Mouse (Mus musculus) frontal cortex, adult 2 months (tissue): Measurements from ENCODE around the gene Eif5a. TPM values are rescaled to one million over a fixed set of nuclear protein-coding genes. Genes with fewer than 3 reads are reported as not detected.
A peak's percentile ranks its signal among the peaks of the same experiment; 100 is the strongest.
"Not testable (repeated sequence)": the region's sequence is repeated elsewhere in the genome, so short reads cannot be mapped to it uniquely, and the experiment has no call there.

Source experiments
- DNase-seq, 2 experiments: peaks; one replicate each; pipeline ENCODE4 v3.0.0; 2022; ENCODE audit warnings: low spot score in 1 of 2; ENCODE audit errors: extremely low spot score in 1 of 2
- polyA plus RNA-seq: library from polyadenylated mRNA; depleted of rRNA; stranded (reverse); fragments of >200 nt; gene quantifications from 2 replicates; pipeline ENCODE4 v1.2.3, GENCODE M21; 2012; rRNA removed

The Eif5a gene
- polyA plus RNA-seq: 630 and 714 TPM in 2 replicates

DNA sequence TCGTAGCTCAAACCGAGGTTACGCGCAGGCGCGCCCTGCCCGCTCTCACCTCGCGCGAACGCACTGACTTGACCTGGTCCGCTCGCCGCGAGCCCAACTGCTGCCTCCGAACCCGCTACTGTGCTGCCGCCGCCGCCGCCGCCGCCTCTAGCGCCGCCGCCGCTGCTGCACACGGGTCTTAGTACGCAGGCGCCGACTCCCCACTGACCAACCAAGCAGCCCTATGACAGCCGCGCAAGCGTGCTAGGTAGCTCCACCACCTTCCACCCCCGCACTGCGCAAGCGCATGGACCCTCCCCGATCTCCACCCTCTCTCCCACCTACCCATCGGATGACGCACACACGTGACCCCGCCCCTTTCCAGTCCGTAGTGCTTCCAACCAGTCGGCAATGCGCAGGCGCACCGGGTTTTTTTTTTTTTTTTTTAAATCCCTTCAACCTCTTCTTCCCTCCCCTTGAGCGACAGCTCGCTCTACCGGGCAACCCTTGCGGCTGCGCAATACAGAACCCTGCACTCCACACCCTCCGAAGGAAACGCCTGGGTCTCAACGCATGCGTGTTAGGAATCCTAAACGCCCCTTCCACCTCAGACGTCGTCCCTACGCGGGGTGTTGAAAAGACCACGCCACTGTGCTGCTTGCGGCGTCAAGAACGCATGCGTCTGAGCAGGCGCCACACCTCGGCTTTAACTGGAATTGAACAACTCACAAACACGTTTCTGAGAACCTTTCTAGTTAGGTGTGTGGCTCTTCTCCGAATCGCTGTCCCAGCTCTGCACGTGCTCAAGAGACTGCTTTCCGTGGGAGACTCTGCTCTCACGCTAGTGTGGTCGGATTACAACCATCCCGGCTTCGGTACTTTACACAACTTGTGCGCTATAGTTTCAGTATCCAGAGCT is at the start of gene Eif5a:
Gene Eif5a, minus strand, starts transcription at position 845 of the 898 bp plus-strand sequence.
- peak; percentile 100 for DNase-seq

DNA sequence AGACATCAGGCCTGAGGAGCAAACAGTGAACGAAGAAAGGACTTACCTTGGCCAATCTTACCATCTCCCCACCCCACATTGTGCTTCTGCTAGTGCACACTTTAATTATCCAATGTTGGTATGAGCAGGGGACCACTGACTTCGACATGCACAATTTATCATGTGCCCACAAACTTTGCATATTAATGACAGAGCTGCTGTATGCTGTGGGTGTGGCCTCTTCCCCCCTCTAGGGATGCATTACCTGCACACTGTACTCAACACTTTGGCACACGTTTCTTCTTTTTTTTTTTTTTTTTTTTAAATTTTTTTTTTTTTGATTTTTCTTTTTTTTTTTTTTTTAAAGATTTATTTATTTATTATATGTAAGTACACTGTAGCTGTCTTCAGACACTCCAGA is 49.0 kb upstream of the Eif5a start:
- DNase-seq: no peak

DNA sequence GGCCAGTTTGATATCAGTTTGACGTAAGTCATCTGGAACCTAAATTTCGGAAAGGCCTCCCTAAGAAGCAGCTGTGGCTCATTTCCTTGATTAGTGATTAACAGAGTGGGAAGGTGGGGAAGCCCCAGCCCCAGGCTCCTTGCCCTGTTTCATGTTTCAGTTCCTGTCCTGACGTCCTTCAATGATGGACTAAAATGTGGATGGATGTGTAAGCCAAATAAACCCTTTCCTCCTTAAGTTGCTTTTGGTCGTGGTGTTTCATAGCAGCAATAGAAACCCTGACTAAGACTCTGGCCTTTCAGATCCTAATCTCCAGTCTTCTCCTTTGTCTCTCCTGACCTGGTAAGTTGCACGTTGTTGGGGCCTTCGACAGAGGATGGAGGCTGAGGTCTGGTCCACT is 48.5 kb upstream of the Eif5a start:
- DNase-seq: no peak

DNA sequence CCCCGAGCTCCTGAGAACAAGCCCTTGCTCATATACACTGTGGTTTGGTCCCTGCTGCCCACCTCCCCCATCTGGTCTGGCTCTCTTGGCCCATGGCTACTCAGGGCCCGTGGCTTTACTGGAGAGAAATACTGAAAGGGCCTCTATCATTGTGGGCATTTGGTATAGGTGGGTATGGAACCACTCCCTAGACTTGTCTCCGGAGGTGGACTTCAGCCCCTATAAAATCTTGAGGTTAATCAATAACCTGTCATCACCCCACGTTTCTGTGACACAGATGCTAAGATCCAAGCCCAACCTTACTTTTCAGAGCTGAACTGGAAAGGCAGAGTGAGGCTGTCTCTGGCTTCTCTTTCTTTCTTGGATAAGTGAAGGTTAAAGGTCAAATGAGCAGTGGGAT is 47.0 kb upstream of the Eif5a start:
- DNase-seq: no peak

DNA sequence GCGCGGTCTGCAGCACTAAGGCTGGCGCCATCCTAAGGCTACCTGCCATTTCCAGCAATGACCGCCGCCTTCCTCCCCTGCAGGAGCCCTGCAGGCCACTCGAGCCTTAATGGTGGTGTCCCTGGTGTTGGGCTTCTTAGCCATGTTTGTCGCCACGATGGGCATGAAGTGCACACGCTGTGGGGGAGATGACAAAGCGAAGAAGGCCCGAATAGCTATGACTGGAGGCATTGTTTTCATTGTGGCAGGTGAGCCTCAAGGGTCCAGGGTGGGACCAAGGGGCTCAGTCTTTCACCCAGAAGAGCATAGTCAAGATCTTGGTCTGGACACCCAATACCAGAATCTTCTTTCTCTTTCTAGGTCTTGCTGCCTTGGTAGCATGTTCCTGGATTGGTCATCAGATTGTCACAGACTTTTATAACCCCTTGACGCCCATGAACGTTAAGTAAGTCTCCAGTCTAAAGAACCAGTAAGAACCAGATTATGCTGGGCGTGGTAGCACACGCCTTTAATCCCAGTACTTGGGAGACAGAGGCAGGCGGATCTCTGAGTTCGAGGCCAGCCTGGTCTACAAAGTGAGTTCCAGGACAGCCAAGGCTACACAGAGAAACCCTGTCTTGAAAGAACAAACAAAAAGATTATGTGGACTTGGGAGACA is 45.2 kb upstream of the Eif5a start:
- no peak for DNase-seq

DNA sequence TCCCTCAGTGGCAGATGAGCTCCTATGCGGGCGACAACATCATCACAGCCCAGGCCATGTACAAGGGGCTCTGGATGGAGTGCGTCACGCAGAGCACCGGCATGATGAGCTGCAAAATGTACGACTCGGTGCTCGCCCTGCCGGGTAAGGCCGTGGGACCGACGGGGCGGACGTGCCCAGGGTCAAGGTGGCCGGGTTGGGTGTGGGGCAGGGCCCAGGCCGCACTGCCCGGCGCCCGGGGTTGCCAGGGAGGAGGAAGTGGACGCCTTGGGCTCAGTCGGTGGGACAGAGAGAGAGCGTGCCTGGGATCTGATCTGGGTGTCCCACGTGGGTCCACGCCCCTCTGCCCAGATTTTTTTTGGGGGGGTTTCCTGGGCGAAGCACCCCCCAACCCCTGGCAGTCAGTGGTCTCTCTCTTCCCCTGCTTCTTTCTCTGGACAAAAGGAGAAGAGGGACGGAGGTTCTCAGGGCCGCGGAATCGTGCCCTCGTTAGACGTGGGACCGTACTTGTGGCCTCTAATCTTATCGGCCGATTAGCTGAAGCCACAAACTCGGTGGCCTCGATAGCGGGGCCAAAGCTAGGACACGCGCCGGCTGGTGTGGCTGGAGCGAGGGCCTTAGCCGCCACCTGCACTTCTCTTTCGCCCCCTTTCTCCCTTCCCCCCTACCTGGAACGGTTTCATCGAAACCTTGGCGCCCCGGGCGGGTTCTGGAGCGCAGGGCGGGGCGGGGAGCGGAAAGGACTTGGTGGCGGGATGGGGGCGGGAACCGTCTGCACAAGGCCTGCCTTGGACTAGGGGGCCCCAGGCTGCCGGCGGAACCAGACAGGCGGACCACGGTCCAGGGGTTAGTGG is 44.5 kb upstream of the Eif5a start:
- DNase-seq: no peak

DNA sequence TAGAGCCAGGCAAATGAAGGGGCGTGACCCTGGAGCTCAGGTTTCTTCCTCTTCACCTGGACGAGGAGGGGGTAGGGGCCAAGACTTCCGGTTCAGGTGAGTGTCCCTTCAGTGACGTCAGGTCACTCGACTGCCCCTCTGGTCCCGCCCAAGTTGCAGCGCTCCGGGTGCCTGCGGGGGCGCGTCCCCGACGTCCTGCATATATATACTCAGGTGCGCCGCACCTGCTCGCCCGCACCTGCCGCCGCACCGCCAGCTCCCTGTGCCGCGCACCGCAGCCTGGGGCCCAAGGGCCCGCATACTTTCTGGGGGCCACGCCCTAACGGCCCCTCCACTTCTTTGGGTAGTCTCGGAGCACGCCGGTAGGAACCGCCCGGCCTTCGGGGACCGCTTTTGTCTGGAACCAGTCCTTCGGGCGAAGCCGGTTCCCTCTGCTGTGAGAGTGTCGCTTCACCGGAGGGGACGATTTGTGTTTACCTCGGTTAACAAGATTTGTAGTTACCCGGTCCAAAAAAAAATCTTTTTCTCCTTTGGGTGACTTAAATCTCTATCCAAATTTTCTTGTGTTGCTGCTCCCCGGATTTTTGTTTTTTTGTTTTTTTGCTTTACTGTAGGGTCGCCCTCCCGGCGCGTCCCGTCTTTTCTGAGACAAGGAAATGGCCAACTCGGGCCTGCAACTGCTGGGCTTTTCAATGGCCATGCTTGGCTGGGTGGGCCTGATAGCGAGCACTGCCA is 43.7 kb upstream of the Eif5a start:
- DNase-seq: no peak

DNA sequence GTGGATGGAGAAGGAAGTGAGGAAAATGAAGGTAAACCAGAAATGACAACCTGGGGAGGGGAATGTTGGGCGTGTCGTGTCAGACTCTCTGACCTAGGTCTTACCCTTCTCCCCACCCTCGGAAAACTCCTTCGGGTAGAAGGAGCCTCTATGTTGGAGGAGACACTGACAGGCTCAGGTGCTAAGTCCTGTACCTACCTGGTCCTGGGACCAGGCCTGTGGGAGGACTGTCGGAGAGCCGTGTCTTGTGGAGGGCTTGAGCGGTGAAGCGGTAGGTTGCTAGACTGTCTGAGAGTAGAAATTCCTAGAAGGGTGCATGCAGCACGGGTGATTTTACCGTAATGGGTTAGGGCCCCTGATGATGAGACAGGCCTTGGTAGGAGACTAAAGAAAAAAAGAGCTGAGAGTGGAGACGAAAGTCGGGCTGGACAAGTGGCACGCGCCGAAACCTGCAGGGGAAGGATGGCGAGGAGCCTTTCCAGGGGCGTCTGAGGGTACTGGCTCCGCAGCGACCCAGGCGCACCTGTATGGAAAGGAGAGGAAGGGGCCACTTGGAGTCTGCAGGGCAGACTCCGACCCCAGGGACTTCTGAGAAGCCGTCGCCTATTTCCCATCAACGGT is 43.0 kb upstream of the Eif5a start, which contains the start of gene Cldn7:
Gene Cldn7, plus strand, starts transcription at position 130 of the 621 bp plus-strand sequence.
- no peak for DNase-seq

DNA sequence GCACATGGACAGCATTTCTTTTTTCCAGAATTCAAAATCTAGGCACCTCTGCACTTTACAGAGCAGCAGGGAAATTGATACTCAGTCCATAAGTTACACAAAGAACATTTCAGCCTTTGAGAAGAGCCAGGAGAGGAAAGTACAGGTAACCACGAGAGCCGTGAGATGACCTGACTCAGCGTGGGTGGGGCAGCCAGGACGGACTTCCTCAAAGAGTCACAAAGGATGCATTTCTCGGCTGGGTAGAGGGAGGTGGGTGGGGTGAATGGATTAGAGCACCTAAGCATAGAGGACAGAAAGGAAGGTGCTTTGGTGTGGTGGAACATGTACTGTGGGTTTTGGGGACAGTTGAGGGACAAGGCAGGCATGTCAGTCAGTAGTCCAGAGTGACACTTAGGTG is 40.1 kb upstream of the Eif5a start:
- DNase-seq: no peak

DNA sequence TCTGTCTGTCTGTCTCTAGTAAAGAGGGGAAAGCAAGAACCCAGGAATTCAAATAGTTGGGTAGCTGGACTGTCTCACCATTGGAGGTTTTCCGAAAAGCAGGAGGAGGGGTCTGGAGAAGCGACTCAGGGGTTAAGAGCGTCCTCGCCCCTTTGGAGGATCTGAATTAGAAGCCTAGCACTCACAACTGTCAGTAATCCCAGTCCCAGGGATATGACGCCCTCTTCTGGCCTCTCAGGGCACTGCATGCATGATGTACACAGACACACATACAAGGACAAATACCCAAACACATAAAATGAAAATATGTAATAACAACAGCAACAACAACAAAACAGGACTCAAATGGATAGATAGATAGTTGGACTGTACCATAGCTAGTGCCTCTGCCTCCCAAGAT is 38.9 kb upstream of the Eif5a start:
- DNase-seq: no peak

DNA sequence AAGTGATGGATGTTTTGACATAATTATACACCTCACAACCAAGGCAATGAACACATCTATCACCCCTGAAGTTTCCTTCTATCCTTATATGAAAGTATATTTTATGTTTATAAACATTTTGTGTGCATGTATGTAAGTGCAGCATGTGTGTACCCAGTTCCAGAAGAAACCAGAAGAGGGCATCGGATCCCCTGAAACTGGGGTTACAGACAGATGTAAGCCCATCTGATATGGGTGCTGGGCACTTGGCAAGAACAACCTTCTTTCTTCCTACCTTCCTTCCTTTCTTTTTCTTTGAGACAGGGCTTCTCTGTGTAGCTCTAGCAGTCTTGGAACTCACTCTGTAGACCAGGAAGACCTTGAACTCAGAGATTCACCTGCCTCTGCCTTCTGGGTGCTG is 34.5 kb upstream of the Eif5a start:
- DNase-seq: no peak

DNA sequence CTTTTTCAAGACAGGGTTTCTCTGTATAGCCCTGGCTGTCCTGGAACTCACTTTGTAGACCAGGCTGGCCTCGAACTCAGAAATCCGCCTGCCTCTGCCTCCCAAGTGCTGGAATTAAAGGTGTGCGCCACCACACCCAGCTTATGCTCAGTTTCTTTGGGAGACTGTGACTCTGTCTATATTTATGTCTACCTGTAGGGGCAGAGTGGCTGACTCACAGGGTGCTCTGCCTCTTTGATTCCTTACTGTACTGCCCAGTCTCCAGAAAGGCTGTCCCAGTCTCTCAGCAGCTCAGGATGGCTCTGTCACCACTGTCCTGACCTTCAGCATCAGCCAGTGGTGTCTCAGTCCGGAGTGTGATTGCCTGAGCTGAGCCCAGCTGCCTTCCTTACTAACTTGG is 33.9 kb upstream of the Eif5a start:
- DNase-seq: not testable (repeated sequence)

DNA sequence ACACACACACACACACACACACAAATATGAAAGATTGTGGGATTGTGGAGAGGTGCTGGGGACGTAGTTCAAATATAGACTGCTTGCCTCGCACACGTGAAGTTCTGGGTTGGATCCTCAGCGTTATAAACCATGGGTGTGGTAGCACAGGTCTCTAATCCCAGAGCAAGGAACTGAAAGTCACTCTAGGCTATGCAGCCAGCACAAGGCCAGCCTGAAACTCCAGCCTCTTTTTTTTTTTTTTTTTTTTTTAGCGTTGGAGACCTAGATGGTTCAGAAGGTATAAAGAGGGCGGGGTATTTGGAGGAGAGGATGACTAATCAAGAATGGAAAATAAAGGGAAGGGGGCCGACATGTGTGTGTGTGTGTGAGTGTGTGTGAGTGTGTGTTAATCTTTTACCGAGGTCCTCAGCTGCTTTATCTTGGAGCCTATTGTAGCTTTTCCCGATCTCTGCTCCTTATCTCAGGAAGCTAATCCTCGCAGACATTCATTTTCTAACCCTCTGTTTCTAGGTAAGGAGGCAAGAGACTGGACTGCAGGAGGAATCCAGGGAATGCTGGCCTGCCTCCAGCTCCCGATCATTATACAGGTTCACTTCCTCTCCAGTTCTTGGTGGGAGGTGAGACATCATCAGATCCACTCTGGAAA is 31.6 kb upstream of the Eif5a start:
- no peak for DNase-seq

DNA sequence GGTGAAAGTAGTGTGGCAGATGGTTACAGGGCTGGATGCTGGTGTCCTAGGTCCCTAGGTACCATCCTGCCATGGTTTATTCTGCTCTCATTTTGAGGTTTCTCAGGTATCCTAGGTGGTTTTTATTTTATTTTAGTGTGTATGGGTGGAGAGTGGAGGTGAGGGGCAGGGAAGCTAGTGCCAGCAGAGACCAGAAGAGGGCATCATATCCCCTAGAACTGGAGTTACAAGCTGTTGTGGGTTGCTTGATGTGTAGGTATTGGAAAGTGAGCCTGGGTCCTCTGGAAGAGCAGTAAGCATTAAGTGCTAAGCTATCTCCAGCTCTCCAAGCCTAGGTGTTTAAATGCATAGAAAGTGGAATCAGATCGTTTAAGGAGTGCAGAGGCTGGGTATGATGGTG is 30.5 kb upstream of the Eif5a start:
- no peak for DNase-seq

DNA sequence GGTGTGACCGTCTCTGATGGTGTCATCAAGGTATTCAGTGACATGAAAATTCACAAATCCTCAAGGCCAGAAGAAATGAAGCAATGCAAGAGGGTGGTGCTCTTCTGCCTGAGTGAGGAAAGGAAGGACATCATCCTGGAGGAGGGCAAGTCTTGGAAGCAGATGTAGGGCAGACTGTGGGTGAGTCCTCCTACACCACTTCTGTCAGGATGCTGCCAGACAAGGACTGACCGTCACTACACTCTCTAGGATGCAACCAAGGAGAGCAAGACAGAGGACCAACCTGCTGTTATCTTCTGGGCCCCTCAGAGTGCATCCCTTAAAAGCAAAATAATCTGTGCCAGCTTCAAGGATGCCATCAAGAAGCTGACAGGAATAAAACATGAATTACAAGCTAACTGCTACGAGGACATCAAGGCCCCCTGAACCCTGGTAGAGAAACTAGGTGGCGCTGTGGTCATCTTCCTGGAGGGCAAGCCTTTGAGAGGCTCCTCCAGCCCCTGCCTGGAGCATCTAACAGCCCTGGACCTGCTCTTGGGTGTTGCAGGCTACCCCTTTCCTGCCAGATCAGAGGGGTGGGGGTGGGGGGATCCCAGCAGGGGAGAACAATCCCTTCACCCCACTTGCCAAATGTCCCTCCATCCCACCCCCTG is 29.2 kb upstream of the Eif5a start:
- no peak for DNase-seq

DNA sequence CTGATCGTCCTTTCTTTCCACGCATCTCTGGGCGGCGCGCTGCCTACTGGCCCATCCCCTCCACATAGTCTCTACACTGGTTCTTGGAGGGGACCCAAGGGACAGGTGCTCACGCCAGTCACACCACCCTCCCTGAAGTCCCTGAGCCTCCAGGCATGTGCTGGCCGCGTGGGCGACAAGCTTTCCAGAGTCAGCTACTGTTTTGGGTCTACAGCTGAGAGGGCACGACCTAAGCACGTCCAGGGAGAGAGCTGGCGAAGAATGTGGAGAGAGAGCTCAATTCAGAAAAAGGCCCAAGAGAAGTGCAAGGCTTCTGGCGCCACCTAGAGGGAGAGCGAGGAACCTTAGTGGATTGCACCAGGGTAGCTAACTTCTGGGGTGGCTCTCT is 27.0 kb upstream of the Eif5a start:
- peak; percentile 31 to 84 for DNase-seq

DNA sequence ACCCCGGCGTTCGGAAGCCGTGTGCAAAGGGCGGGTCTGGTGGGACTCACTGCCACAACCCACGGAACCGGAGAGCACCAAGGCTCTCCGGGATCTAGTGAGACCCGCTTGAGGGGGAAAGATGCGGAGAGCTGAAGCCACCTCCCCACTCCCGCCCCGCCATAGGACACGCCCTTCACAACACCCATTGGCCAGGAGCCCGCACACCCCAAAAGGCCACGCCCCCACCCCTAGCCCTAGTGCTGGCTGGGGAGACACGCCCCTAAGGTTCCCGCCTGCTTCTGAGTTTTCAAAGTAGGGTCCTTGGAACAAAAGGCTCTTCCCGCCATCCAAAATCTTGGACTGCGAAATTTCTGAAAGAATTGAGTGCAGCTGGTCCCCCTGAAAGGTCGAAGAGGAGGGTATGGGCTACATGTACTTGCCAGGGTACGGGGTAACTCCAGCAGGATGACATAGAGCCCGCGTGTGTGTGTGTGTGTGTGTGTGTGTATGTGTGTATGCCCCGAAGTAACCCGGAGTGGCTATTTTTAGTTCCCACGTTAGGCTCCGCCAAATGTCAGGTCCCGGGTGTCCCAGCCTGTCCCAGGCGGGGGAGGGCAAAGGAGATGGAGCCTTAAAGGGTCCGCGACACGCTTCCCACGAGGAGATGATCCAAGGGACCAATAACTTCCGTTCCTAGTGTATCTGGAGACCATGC is 26.5 kb upstream of the Eif5a start, which contains the start of gene Slc2a4:
Gene Slc2a4, minus strand, starts transcription at position 123 of the 697 bp plus-strand sequence.
- DNase-seq: peak in 1 of 2 experiments; percentile 53
